Mouse (Mus musculus) CH12.LX (cell line): ENCODE data around the gene Trhr2. TPM values are rescaled to one million over a fixed set of nuclear protein-coding genes. Genes with fewer than 3 reads are reported as not detected.

Source experiments
- DNase-seq: peaks from one replicate; pipeline ENCODE4 v3.0.0-alpha.2; 2013; ENCODE audit errors: extremely low read depth
- H3K27ac ChIP-seq: 2 replicates; pipeline ENCODE4 v1.5.1; 2012; ENCODE audit warnings: low read depth, mild to moderate bottlenecking, control low read depth, moderate library complexity; ENCODE audit not compliant: insufficient read depth
- H3K27me3 ChIP-seq: replicated peaks from 2 replicates; pipeline ENCODE3; 2012; ENCODE audit warnings: inconsistent platforms
- H3K36me3 ChIP-seq, 2 experiments: replicated peaks in 1 of 2; 2 replicates each; pipeline versions ENCODE3 to v1.6.1; 2012; ENCODE audit warnings: inconsistent platforms in 1 of 2, low read length in 1 of 2, mild to moderate bottlenecking in 1 of 2, mixed read lengths in 1 of 2, moderate library complexity in 1 of 2; ENCODE audit not compliant: control insufficient read depth in 1 of 2, insufficient read depth in 1 of 2
- H3K4me1 ChIP-seq, 2 experiments: 2 replicates each; pipeline ENCODE4 v1.6.1; 2012; ENCODE audit warnings: inconsistent platforms in 1 of 2, moderate library complexity in 1 of 2; ENCODE audit not compliant: insufficient read depth in 2 of 2, control insufficient read depth in 1 of 2
- H3K4me2 ChIP-seq: 2 replicates; pipeline ENCODE4 v1.6.1; 2012; ENCODE audit warnings: low read depth, mild to moderate bottlenecking, control low read depth; ENCODE audit not compliant: poor library complexity, insufficient read depth, severe bottlenecking
- H3K4me3 ChIP-seq, 3 experiments: fragments of 150-350 bp in 1 of 3; sonication (generic) in 1 of 3; replicated peaks in 1 of 3; 2 replicates each; pipeline versions ENCODE3 to v1.5.1; 2011 to 2012; ENCODE audit warnings: low read depth in 2 of 3, low read length in 2 of 3, mild to moderate bottlenecking in 2 of 3, moderate library complexity in 2 of 3, control low read depth in 1 of 3, improper control_type of control experiment in 1 of 3, inconsistent platforms in 1 of 3, mixed read lengths in 1 of 3; ENCODE audit not compliant: poor library complexity in 1 of 3
- H3K79me2 ChIP-seq: replicated peaks from 2 replicates; pipeline ENCODE4 v1.6.1; 2012; ENCODE audit warnings: mild to moderate bottlenecking, moderate library complexity; ENCODE audit not compliant: control insufficient read depth, poor library complexity, insufficient read depth, severe bottlenecking; ENCODE audit errors: extremely low read depth
- H3K9ac ChIP-seq: 2 replicates; pipeline ENCODE4 v1.6.1; 2012; ENCODE audit warnings: low read depth, mild to moderate bottlenecking, control low read depth, moderate library complexity; ENCODE audit not compliant: insufficient read depth
- H3K9me3 ChIP-seq: replicated peaks from 2 replicates; pipeline ENCODE3; 2012; ENCODE audit warnings: low read length, inconsistent platforms, mixed read lengths
- BHLHE40 ChIP-seq: IDR thresholded peaks from 2 replicates; pipeline ENCODE4 v1.6.1; 2011; ENCODE audit warnings: mild to moderate bottlenecking, low read depth, low read length, improper control_type of control experiment
- CHD1 ChIP-seq: IDR thresholded peaks from 2 replicates; pipeline ENCODE4 v1.6.1; 2012; ENCODE audit warnings: low read depth, low read length, improper control_type of control experiment, inconsistent platforms
- CTCF ChIP-seq, 2 experiments: IDR thresholded peaks in 1 of 2; conservative IDR thresholded peaks in 1 of 2; 2 replicates each; pipeline ENCODE4 v1.5.1; 2011 to 2012; ENCODE audit warnings: low read depth in 2 of 2, low read length in 2 of 2, improper control_type of control experiment in 1 of 2, inconsistent platforms in 1 of 2, mild to moderate bottlenecking in 1 of 2, moderate library complexity in 1 of 2
- ELF1 ChIP-seq: IDR thresholded peaks from 2 replicates; pipeline ENCODE4 v1.6.1; 2014; ENCODE audit warnings: low read depth, mild to moderate bottlenecking, inconsistent platforms, low read length, improper control_type of control experiment
- ETS1 ChIP-seq: conservative IDR thresholded peaks from 2 replicates; pipeline ENCODE4 v1.6.1; 2012; ENCODE audit warnings: low read depth, mild to moderate bottlenecking, inconsistent platforms, low read length, improper control_type of control experiment, moderate library complexity
- GABPA ChIP-seq: IDR thresholded peaks from 2 replicates; pipeline ENCODE4 v1.6.1; 2012; ENCODE audit warnings: low read depth, low read length, improper control_type of control experiment, inconsistent platforms; ENCODE audit not compliant: insufficient replicate concordance
- HCFC1 ChIP-seq: IDR thresholded peaks from 2 replicates; pipeline ENCODE4 v1.6.1; 2012; ENCODE audit warnings: low read depth, mild to moderate bottlenecking, inconsistent platforms, low read length, improper control_type of control experiment
- JUN ChIP-seq: IDR thresholded peaks from 2 replicates; pipeline ENCODE4 v1.6.1; 2011; ENCODE audit warnings: low read depth, mild to moderate bottlenecking, low read length, improper control_type of control experiment, moderate library complexity; ENCODE audit not compliant: insufficient read depth
- JUND ChIP-seq: conservative IDR thresholded peaks from 2 replicates; pipeline ENCODE4 v1.6.1; 2011; ENCODE audit warnings: low read depth, low read length, improper control_type of control experiment
- KAT2A ChIP-seq: IDR thresholded peaks from 2 replicates; pipeline ENCODE4 v1.6.1; 2012; ENCODE audit warnings: low read length, improper control_type of control experiment, inconsistent platforms; ENCODE audit not compliant: insufficient replicate concordance
- MAFK ChIP-seq: IDR thresholded peaks from 2 replicates; pipeline ENCODE4 v1.6.1; 2011; ENCODE audit warnings: low read length, improper control_type of control experiment; ENCODE audit not compliant: insufficient replicate concordance
- MAZ ChIP-seq: IDR thresholded peaks from 2 replicates; pipeline ENCODE4 v1.6.1; 2012; ENCODE audit warnings: low read depth, mild to moderate bottlenecking, inconsistent platforms, low read length, improper control_type of control experiment, moderate library complexity
- NELFE ChIP-seq: IDR thresholded peaks from 2 replicates; pipeline ENCODE4 v1.6.1; 2011; ENCODE audit warnings: low read depth, low read length, improper control_type of control experiment
- NRF1 ChIP-seq: IDR thresholded peaks from 2 replicates; pipeline ENCODE4 v1.6.1; 2014; ENCODE audit warnings: low read depth, mild to moderate bottlenecking, inconsistent platforms, low read length, improper control_type of control experiment, moderate library complexity
- PAX5 ChIP-seq: IDR thresholded peaks from 2 replicates; pipeline ENCODE4 v1.6.1; 2012; ENCODE audit warnings: low read length, inconsistent platforms, mixed read lengths
- POLR2A ChIP-seq: IDR thresholded peaks from 2 replicates; pipeline ENCODE4 v1.6.1; 2011; ENCODE audit warnings: low read depth, mild to moderate bottlenecking, improper control_type of control experiment, low read length
- POLR2AphosphoS2 ChIP-seq: IDR thresholded peaks from 2 replicates; pipeline ENCODE4 v1.6.1; 2011; ENCODE audit warnings: low read depth, low read length, improper control_type of control experiment
- RCOR1 ChIP-seq: conservative IDR thresholded peaks from 2 replicates; pipeline ENCODE4 v1.6.1; 2012; ENCODE audit warnings: low read depth, mild to moderate bottlenecking, inconsistent platforms, low read length, improper control_type of control experiment
- SIN3A ChIP-seq: IDR thresholded peaks from 2 replicates; pipeline ENCODE4 v1.6.1; 2012; ENCODE audit warnings: low read length, improper control_type of control experiment, inconsistent platforms
- SMC3 ChIP-seq: IDR thresholded peaks from 2 replicates; pipeline ENCODE4 v1.6.1; 2011; ENCODE audit warnings: low read depth, low read length, improper control_type of control experiment
- UBTF ChIP-seq: IDR thresholded peaks from 2 replicates; pipeline ENCODE4 v1.6.1; 2012; ENCODE audit warnings: low read depth, mild to moderate bottlenecking, inconsistent platforms, low read length, improper control_type of control experiment, moderate library complexity
- USF1 ChIP-seq: IDR thresholded peaks from 2 replicates; pipeline ENCODE4 v1.6.1; 2014; ENCODE audit warnings: low read depth, mild to moderate bottlenecking, inconsistent platforms, low read length, improper control_type of control experiment
- USF2 ChIP-seq: conservative IDR thresholded peaks from 2 replicates; pipeline ENCODE4 v1.6.1; 2011; ENCODE audit warnings: low read depth, low read length, improper control_type of control experiment
- ZC3H11A ChIP-seq: IDR thresholded peaks from 2 replicates; pipeline ENCODE4 v1.6.1; 2012; ENCODE audit warnings: low read depth, mild to moderate bottlenecking, inconsistent platforms, low read length, improper control_type of control experiment
- ZKSCAN1 ChIP-seq: IDR thresholded peaks from 2 replicates; pipeline ENCODE4 v1.6.1; 2012; ENCODE audit warnings: low read depth, inconsistent platforms, low read length, improper control_type of control experiment, borderline replicate concordance
- ZNF384 ChIP-seq: IDR thresholded peaks from 2 replicates; pipeline ENCODE4 v1.6.1; 2012; ENCODE audit warnings: low read depth, low read length, improper control_type of control experiment, inconsistent platforms
- dilution Hi-C: fragments of 300-500 bp; cut with MboI; formaldehyde crosslinking; loops from 2 replicates; pipeline ENCODE4 v1.14.3; 2020; ENCODE audit warnings: low sequenced_read_pairs; ENCODE audit not compliant: extremely low pct_unique_long_range_greater_than_20kb, extremely low pct_ligation_motif_present
- in situ Hi-C: fragments of 300-500 bp; cut with MboI; formaldehyde crosslinking; loops from 3 replicates; pipeline ENCODE4 v1.14.3; 2019; ENCODE audit warnings: low sequenced_read_pairs, low pct_ligation_motif_present, low pct_unique_long_range_greater_than_20kb, mixed read lengths
- polyA plus RNA-seq: library from polyadenylated mRNA; unstranded; fragments of >175 nt; gene quantifications from 2 replicates; pipeline ENCODE4 v1.2.1, GENCODE M21; 2012; ENCODE audit warnings: low read depth; ENCODE audit not compliant: insufficient read length
- total RNA-seq, 2 experiments: library from RNA; depleted of rRNA; stranded (reverse); fragments of 300-350 nt in 1 of 2; fragments of >200 nt in 1 of 2; gene quantifications; 2 replicates each; pipeline ENCODE4 v1.2.3; 2012 to 2014

Trhr2 gene
- total and polyA plus RNA-seq, 3 experiments, result 0.25 to 0.51 TPM; not detected in 1

DNA sequence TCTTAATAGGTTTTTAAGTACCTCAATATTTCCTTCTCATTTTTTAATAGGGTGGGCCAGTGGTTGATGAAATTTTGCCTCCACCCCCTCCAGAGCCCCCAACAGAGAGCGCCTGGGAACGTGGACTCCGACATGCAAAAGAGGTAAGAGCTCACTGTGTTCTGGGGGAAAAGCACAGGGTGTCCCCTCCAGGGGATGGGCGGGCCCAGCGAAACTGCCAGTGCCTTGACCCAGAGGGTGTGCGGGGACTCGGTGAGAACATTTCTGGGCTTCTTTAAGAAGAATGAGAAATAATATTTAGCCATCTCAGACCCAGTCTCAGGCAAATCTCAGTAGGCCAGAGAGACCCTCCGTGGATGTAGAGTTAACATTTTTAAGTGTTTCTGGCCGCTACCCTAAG, 37.6 kb upstream of the Trhr2 start:
- 0 out of 2 replicates have a peak, but pooled peaks cover 5% of the 10 kb centered on the region for H3K79me2 ChIP-seq

DNA sequence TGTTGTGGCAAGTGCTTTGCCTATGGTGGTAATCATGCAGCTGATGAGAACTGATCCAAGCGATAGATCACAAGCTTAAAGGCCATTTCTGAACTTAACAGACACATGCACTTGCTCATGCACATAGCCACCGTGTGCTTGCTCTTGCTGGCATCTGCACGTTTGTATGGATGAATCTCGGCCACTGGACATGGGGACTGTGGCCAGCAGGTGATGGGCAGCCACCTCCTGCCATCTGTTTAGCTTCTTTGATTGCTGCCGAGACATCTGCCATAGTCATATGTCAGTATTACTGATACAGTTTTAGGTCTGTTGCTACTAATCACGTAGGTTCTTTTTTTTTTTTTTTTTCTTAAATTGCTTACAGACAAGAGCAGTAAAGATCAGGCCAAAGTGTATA, 34.7 kb upstream of the Trhr2 start:
- Histone ChIP-seq H3K9ac (no peak overlapping the region), H3K4me1 (no peaks in the 10 kb centered on the region), H3K27me3 (no peaks in the 10 kb centered on the region), H3K4me2 (no peak overlapping the region), H3K79me2 (0 out of 2 replicates have a peak, but pooled peaks cover 5% of the 10 kb centered on the region), H3K36me3 (peaks cover 57 to 92% of the 10 kb centered on the region in 2 experiments), H3K4me3 (no peak overlapping the region), H3K9me3 (no peaks in the 10 kb centered on the region), H3K27ac (no peak overlapping the region)
- DNase-seq, result no peak
- in situ Hi-C loops (no loop called here), dilution Hi-C loops (no loop called here)
- no peak for TF ChIP-seq POLR2AphosphoS2
- TF ChIP-seq CHD1, result no peak
- no peak for TF ChIP-seq NRF1
- no peak for TF ChIP-seq MAZ
- TF ChIP-seq ZNF384, result no peak
- TF ChIP-seq SMC3, result no peak
- TF ChIP-seq KAT2A, result no peak
- no peak for TF ChIP-seq JUN
- TF ChIP-seq ELF1, result no peak
- no peak for TF ChIP-seq GABPA
- TF ChIP-seq USF1, result no peak
- no peak for TF ChIP-seq JUND
- TF ChIP-seq RCOR1, result no peak
- no peak for TF ChIP-seq MAFK
- no peak for TF ChIP-seq UBTF
- no peak for TF ChIP-seq POLR2A

More for the DNA sequence above, 37.6 kb upstream of the Trhr2 start:
- H3K27me3 ChIP-seq, result no peaks in the 10 kb centered on the region
- no peak overlapping the region for H3K9ac ChIP-seq
- peaks cover 75 to 96% of the 10 kb centered on the region in 2 experiments for H3K36me3 ChIP-seq
- no peaks in the 10 kb centered on the region for H3K4me1 ChIP-seq
- H3K4me3 ChIP-seq, result no peak overlapping the region
- dilution Hi-C loops, result no loop called here
- no peak for TF ChIP-seq JUN
- TF ChIP-seq USF1, result no peak
- TF ChIP-seq BHLHE40, result no peak
- no peak for TF ChIP-seq POLR2A
- no peak for TF ChIP-seq NELFE
- no peak for TF ChIP-seq ZC3H11A
- TF ChIP-seq UBTF, result no peak
- TF ChIP-seq POLR2AphosphoS2, result no peak
- no peak for TF ChIP-seq CTCF (conservative IDR thresholded peaks at IDR 0.05 in 1 of 2, IDR thresholded peaks at IDR 0.05 in 1 of 2; ENCODE audit: low read depth in 2 of 2, low read length in 2 of 2)
- TF ChIP-seq ZKSCAN1, result no peak
- no peak for TF ChIP-seq SIN3A
- no peak for TF ChIP-seq CHD1
- no peak for TF ChIP-seq MAFK
- no peak for TF ChIP-seq GABPA
- TF ChIP-seq MAZ, result no peak
- no peak for TF ChIP-seq SMC3
- TF ChIP-seq HCFC1, result no peak
- TF ChIP-seq PAX5, result no peak
- no peak for TF ChIP-seq ETS1
- no peak for TF ChIP-seq USF2
- H3K4me2 ChIP-seq, result no peak overlapping the region
- no peaks in the 10 kb centered on the region for H3K9me3 ChIP-seq
- in situ Hi-C loops, result no loop called here
- no peak overlapping the region for H3K27ac ChIP-seq
- no peak for DNase-seq
